Mouse (Mus musculus) left cerebral cortex, postnatal 36 days (tissue): ENCODE measurements around the gene Atg4c. TPM values are rescaled to one million over a fixed set of nuclear protein-coding genes. Genes with fewer than 3 reads are reported as not detected.
A peak's percentile ranks its signal among the peaks of the same experiment; 100 is the strongest.

Experiments used
- DNase-seq, 2 experiments: peaks; one replicate each; pipeline ENCODE4 v3.0.0; 2021 to 2022; ENCODE audit warnings: low spot score in 2 of 2, mixed read lengths in 1 of 2
- intact Hi-C: fragments of 180-260 bp; cut with DNase I; formaldehyde crosslinking; loops from one replicate; pipeline ENCODE4 v1.15.1; 2025
- total RNA-seq, 2 experiments: library from RNA; stranded (reverse); gene quantifications; 2 replicates each; pipeline ENCODE4 v1.2.3; 2021

The Atg4c gene
- total RNA-seq, 2 experiments from 2014 or later, result 42.4 to 45.2 TPM

- DNase-seq, result no peak
- intact Hi-C loops, result no loop called here
These were observed 41.6 kb downstream of the Atg4c start for GRCm38 (mm10) chr4:99235203-99235856.

- DNase-seq, result no peak
- intact Hi-C loops, result no loop called here
These were observed 44.6 kb downstream of the Atg4c start for GRCm38 (mm10) chr4:99238305-99238704.

GRCm38 (mm10) chr4:99241674-99242073 is 47.9 kb downstream of the Atg4c start:
- intact Hi-C loops, result no loop called here
- no peak for DNase-seq

GRCm38 (mm10) chr4:99249358-99249757 is 55.6 kb downstream of the Atg4c start:
- intact Hi-C loops, result no loop called here
- no peak for DNase-seq

GRCm38 (mm10) chr4:99249826-99250225 is 56.1 kb downstream of the Atg4c start:
- intact Hi-C loops, result no loop called here
- no peak for DNase-seq

GRCm38 (mm10) chr4:99252957-99253356 is 59.2 kb downstream of the Atg4c start:
- intact Hi-C loops, result no loop called here
- no peak for DNase-seq

- no peak for DNase-seq
- intact Hi-C loops, result no loop called here
These were observed 69.5 kb downstream of the Atg4c start for GRCm38 (mm10) chr4:99263191-99263590.

GRCm38 (mm10) chr4:99263663-99264062 is 69.9 kb downstream of the Atg4c start:
- no peak for DNase-seq
- intact Hi-C loops, result no loop called here

GRCm38 (mm10) chr4:99266843-99267445 is 73.2 kb downstream of the Atg4c start:
- no peak for DNase-seq
- intact Hi-C loops, result no loop called here

GRCm38 (mm10) chr4:99272860-99273259 is 79.1 kb downstream of the Atg4c start:
- intact Hi-C loops, result no loop called here

GRCm38 (mm10) chr4:99273466-99273865 is 79.7 kb downstream of the Atg4c start:
- intact Hi-C loops, result no loop called here
- no peak for DNase-seq

More at GRCm38 (mm10) chr4:99272860-99273259, 79.1 kb downstream of the Atg4c start:
- no peak for DNase-seq

- intact Hi-C loops, result no loop called here
- no peak for DNase-seq
These were observed 80.2 kb downstream of the Atg4c start for GRCm38 (mm10) chr4:99273979-99274378.

- intact Hi-C loops, result no loop called here
- no peak for DNase-seq
These were observed 85.1 kb downstream of the Atg4c start for GRCm38 (mm10) chr4:99278876-99279275.

- intact Hi-C loops, result no loop called here
- DNase-seq, result no peak
These were observed 88.0 kb downstream of the Atg4c start for GRCm38 (mm10) chr4:99281711-99282110.

- DNase-seq, result no peak
- intact Hi-C loops, result no loop called here
These were observed 95.6 kb downstream of the Atg4c start for GRCm38 (mm10) chr4:99289286-99289685.

- DNase-seq, result peak; percentile 13 to 18
- intact Hi-C loops, result no loop called here
These were observed 104.9 kb downstream of the Atg4c start for GRCm38 (mm10) chr4:99298676-99299075.

GRCm38 (mm10) chr4:99304793-99305192 is 111.1 kb downstream of the Atg4c start:
- DNase-seq, result no peak
- intact Hi-C loops, result no loop called here

Other genes with a start within 250 kb of the Atg4c start
- under 1 TPM in 1 of 2 experiments, not detected in 1; 0.22 TPM for gene Angptl3, start 163.0 kb upstream of the Atg4c start, total RNA-seq
- 10 to 100 TPM; 36.0 to 45.1 TPM for gene Dock7, start 73.0 kb upstream of the Atg4c start, total RNA-seq
- under 1 TPM; 0.32 to 0.68 TPM for gene Gm12689, start 102.0 kb downstream of the Atg4c start, total RNA-seq